Mouse (Mus musculus) adrenal gland, adult (tissue): Measurements from ENCODE around the gene Unc5cl.
A peak's percentile ranks its signal among the peaks of the same experiment; 100 is the strongest.

Experiments used
- DNase-seq, 2 experiments: peaks; one replicate each; pipeline ENCODE4 v3.0.0; 2022 to 2023; ENCODE audit warnings: low spot score in 1 of 2; ENCODE audit not compliant: inconsistent age in 2 of 2

The Unc5cl gene

DNA sequence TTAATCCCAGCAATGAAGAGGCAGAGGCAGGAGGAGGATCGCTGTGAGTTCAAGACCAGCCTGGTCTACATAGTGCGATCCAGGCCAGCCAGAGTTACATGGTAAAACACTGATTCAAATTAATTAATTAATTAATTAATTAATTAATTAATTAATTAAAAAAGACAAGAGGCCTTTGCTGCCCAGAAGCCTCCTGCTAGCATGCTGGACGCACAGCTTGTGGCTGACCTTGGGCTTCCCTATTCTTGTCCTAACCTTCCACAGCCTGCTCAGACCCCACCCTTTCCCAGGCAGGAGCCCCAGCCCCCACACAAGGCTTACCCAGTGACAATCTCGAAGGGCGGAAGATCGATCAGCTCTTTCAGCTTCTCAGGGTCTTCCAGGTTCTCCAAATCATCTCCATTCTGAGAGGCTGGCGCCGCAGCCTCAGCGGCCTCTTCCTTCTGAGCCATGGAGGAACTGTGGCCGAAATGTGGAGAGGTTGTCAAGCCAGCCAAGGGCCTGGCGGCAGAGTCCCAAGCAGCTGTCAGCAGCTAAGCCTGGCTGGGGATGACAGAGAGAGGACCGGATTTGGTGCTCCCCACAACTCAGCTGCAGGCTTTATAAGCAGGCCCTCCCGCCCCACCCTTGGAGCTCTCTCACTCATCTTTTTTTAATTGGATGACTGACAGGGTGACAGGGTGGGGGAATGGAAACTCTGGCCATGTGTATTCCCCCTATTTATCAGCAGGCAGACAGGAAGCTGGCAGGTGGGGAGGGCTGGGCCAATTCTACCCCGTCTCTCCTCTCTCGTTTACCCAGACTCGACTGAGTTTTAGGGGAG is 22.3 kb upstream of the Unc5cl start, which contains the start of gene Apobec2:
TSS of gene Apobec2 (minus strand) at position 773 of the 823 bp plus-strand sequence.
- no peak for DNase-seq

DNA sequence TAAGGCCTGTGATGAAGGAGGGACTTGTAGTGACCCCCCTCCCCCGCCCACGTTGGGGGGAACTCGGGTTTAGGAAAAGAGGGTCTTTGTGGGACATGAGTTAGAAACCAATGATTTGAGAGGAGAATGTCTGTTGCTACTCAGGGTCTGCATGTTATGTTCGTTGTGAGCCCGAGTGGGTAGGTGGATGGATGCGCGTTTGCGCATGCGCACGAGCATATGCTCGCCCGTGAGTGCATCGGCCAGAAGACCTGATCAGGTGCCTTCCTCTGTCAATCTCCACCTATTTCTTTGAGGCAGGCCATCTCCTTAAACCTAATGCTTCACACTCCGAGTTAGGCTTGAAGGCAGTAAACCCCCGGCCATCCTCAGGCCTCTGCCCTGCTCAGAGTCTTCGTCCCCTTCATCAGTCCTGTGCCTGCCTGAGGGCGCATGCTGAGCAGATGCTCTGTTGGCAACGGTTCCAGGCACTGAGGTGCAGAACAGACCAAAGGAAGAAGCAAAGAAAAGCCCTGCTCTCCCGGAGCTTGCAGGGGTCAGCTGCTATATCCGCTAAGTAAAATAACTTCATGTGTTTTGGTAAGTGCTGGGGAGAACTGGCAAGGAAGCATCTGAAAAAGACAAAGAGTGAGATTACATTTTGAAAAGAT is 21.6 kb upstream of the Unc5cl start:
- DNase-seq = no peak

DNA sequence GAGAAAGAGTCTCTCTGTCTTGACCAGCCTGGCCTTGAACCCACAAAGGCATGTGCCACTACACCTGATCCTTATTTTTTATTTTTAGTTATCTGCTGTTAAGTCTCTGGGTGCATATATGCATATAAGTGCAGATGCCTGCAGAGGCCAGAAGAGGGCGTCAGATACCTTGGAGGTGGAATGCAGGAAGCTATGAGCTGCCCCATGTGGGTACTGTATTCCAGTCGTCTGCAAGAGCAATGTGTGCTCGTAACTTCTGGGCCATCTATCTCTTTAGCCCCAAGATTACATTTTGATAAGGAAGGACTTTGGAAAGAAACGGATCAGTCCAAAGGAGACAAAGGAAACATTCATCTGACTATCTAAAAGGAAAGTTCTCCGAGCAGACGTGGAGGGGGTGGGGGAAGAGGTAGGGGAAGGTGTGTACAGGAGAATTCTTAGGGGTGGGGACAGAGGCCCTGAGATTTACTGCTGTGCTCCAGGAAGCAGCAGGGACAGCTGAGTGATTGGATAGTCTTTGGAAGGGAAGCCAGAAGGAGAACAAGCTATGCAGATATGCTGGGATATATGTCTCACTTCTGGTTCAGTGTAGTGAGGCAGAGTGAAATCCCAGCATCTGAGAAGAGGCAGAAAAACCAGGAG is 20.9 kb upstream of the Unc5cl start:
- DNase-seq = no peak

DNA sequence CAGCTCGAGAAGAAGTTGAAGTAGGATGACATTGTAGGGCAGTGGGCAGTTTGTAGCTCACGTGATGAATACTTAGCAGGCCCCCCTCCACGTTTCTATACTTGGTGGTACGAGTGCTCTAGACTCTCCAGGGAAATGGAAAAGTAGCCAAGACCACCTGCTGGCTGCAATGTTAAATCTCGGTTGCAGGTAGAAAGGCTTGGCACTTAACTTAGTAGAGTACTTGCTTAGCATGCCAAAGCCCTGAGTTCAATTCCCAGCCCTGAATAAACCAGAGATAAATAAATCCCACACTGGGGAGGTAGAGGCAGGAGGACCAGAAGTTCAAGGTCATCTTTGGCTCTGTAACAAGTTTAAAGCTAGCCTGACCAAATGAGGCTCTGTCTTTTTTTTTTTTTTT is 20.2 kb upstream of the Unc5cl start:
- DNase-seq = no peak

DNA sequence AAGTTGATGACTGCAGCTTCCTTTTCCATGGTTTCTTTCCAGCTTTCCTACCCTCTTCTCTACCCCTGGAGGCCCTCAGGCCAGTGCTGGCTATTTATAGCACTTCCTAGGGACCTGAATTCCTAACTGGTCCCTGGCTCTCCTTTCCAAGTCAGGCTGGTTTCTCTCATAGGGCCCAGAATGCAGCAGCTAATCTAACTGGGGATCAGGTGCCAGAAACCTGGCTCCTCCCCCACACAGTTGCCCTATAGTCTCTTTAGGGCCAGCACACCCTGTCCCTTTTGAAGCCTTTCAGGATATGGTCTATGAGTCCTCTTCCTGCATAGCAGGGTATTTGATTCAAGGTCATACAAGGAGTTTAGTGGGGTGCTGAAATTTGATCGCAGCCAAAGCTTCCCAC is 18.2 kb upstream of the Unc5cl start:
- DNase-seq = no peak

DNA sequence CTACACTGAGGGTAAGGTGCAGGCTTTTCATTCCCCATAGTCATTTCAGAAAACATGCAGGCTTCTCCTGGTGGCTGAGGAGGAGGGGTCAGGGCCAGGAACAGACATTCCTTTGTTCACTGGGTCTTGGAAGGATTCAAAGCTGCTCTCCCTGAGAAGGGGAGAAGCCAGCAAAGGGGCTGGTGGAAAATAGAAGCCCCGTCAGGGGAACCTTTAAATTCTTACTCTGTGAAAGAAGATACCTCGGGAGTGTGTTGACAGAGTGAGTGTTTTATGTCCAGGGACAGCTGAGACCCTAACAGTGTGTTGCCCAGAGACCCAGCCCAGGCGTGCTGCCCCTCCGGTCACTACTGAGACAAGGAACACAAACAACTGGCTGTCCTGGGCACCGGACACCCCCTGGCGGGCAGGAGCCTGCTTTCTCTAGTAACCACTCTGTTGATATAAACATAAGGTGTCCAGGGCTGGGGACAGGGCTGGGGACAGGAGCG is 17.2 kb upstream of the Unc5cl start:
- no peak for DNase-seq

DNA sequence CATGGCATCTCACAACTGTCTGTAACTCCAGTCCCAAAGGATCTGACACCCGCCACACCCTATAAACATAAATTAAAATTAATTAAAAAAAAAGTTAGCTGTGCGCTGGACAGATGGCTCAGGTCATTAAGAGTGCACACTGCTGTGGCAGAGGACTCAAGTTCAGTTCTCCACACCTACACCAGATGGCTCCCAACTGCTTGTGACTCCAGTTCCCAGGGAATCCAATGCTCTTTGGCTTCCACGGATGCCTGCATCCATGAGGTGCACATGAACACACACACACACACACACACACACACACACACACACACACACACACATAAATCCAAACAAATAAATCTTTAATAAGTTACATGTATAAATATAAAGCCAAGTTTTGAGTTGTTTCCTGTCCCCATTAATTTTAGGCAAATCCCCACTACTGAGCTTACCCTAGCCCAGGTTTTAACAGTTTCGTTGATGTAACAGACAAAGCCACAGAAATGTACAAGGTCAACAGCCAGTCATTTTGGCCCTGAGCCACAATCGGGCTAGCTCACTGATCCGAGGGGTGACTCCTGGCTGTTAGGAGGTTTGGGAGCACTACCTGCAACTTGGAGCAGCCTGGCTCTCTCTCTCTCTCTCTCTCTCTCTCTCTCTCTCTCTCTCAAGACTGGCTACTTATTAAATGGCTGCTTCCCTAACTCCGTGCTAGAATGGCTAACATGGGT is 11.8 kb upstream of the Unc5cl start:
- peak; percentile 65 to 76 for DNase-seq

DNA sequence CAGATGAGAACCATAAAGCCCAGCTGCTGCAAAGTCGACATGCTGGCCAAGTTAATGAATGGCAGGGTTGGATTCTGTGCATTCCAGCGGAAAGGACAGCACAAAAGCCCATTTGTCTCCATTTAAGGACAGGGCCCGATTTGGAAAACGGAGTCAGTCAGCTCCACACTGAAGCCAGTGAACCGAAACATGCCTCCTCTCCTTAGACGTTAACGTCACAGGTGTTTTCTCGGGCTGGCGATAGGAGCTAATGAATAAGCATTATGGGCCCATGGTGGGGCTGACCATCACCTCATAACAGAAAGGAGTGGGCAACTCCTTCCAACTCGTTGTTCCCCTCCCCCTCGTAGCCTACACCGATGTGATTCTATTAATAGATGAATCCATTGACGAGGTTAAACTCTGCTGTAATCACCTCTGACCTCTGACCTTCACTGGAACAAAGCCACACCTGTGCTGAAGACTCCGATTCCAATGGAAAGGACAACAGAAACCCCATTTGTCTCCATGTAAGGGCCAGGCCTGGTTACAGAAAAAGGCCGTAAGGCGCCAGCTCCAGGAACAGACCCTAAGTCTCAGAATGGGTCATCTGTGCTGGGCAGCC is 11.1 kb upstream of the Unc5cl start:
- no peak for DNase-seq

DNA sequence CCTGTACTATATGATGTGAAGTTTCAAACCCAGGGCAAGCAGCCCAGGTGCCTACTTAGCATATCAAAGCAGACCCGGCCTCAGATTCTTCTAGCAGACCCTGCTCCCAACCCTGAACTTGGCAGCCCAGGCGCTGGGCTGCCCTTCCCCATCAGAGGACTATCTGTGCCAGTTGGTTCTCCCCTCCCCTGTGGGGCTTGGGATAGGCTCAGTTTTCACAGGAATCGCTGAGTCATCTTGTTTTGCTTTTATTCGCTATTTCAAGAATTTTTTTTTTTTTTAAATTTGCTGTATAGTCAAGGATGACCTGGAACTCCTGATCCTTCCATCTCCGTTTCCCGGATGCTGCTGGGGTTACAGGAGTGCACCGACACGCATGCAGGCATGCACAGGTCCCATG is 7.0 kb upstream of the Unc5cl start:
- no peak for DNase-seq

DNA sequence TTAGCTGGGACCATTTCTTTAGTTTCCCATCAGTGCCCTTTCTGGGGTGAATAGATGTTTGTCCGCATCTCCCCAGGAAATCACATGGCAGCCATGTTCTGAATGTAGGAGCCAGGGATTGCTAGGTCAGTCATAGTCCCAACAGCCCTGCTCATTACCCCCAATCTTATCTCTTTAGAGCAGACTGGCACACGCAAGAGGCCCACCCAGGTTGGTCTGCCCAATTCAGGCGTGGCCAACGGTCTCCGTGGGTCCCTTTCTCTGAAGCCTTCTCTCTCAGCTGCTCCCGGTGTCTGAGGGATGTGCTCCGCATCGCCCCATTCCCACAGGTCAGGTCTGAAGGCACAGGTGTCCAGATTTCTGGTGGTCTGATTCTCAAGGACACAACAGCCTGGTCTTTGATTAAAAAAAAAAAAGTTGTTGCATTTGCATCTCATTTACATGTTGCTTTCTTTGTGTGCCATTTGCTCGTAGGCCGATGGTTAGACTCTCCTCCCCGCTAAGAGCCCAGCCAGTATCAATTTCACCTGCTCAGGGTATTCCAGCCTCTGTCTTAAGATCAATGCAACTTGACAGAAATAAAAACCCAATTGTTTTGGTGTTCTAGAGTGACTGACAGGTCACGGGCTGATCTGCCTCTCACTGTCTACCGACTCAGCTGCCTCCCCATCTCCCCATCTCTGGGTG is 3.9 kb upstream of the Unc5cl start:
- no peak for DNase-seq

DNA sequence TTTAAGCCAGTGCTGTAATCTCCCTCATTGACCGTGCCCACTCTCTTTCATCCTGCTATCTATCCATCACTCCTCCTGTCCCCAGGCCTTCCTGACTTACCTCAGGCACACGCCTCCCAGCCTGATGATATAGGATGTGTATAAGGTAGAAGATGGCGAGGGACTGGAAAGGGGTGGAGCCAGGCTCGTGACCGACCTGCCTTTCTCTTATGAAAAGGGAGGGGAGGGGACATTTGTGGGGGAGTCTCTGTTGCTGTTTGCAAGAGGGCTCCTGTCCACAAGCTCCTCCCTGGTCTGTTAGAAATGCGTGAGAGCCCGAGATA is 3.4 kb upstream of the Unc5cl start, which contains the start of gene Tspo2:
TSS of gene Tspo2 (minus strand) at position 170 of the 323 bp plus-strand sequence.
- no peak for DNase-seq

DNA sequence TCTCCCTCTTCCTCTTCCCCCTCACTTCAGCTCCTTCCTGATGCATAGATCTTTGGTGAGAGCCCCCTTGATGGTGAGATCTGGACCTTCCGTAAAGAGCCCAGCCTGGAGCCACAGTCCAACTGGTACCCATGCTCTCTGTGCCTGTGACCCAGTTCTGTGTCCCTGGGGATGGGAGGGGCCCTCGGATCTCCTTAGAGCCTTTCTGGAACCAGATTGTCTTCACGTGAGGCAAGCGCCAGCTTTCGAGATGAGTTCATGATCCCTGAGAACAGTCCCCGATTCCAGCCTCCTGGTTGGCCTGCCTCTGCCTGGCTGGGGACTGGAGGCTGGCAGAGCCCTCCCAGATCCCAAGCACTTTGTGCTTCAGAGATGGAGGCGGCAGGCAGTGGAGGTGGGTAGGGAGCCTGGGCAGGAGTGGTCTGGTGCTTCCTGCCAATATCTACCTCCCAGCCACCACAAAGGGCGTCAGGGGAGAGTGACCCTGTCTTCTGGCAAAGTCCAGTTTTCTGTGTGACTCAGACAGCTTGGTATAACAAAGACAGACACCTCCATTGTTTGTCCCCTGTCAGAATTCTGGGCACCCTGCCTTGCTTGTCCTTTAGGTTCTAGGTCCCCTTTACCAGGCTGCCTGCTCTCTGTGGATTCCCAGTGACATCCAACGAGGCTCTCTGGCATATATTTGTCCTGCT is 2.8 kb upstream of the Unc5cl start:
- DNase-seq = no peak

DNA sequence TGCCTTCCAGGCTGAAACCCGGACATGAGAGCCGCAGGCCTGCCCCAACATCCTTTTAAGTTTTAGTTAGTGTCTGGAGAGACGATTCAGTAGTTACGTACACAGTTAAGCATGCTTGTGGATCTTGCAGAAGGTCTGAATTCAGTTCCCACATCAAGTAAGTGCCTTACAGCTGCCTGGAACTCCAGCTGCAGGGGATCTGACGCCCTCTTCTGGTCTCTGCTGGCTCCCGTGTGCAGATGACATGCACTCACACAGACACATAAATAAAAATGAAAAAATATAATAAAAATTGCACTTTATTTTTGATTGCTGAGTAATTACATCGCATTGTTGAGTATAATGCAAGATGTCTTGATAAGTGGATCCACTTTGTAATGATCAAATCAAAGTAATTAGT is 1.2 kb upstream of the Unc5cl start:
- DNase-seq = no peak

DNA sequence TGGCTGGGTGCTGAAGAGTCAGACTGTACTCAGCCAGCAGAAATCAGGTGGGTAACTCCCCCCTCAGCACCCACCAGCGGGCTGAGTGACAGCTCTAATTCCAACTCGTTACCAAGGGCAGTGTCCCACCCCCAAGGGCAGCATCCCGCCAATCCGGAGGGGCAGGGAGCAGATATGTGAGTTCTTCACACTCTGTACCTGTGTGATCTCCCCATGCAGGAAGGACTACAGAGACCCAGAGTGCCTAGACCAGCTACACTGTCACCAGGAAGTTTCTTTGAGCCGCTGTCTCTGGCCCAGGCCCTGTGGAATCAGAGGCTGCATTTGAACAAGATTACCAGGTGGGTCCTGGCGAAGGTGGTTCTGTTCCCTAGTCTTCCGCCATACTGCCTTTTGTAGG is 511 bp upstream of the Unc5cl start:
- no peak for DNase-seq

DNA sequence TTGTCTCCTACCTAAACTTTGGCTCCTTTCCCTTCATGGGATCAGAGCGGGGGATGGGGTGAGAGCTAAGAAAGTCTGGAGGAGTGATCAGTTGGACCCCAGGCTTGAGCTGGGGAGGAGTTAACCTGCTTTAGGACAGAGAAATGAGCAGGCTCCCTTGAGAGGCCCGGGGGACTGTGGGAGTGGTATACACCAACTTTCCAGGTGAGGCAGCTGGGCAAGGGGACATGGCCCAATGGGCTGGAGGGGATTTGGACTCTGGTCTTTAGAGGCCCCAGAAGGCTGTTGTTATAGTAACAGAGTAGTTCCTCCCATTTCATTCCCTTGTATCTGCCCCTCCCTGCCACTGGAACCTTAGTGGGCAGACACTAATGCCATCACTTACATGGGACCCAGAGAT is 1.3 kb downstream of the Unc5cl start:
- DNase-seq = no peak

DNA sequence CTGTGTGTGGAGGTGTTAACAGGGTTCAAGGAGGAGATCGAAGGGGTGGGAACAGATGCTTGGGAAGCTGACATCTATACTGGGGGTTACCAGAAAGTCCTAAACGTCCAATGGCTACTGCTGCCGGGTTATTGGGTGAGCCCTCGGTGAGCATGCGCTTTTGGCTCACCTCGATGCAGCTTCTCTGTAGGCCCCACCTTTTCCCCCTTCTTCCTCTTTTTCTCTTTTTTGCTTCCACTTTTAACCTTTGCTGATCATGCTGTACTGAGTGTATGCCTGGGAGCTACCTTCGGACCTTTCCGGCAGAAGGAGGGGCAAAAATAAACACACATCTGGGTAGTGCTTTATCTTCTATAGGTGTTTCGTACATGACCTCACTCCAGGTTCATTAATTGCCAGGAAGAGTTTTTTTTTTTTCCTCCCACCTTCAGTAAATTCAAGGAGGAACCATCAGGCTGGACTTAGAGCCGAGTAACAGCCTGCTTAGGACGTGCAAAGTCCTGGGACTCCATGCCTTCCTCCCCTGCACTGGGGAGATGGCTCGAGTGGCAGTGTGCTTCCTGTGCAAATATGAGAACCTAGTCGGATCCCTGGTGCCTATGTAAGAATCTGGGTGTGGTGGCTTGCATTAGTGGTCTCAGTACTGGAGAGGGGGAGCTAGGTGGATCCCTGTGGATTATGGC is 3.4 kb downstream of the Unc5cl start:
- no peak for DNase-seq

DNA sequence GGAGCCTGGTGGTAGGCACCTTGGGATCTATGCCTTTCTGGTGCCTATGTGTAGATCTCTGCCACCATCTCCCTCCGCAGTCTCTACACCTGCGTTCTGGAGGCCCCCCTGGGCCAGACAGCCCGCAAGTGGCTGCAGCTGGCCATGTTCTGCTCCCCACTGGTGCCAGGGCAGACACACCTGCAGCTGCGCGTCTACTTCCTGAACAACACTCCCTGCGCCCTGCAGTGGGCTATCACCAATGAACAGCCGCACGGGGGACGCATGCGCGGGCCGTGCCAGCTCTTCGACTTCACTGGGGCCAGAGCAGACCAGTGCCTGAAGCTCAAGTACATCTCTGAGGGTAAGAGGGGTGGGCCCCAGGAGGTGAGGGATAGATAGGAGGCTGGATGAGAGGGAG is 7.4 kb downstream of the Unc5cl start:
- no peak for DNase-seq

DNA sequence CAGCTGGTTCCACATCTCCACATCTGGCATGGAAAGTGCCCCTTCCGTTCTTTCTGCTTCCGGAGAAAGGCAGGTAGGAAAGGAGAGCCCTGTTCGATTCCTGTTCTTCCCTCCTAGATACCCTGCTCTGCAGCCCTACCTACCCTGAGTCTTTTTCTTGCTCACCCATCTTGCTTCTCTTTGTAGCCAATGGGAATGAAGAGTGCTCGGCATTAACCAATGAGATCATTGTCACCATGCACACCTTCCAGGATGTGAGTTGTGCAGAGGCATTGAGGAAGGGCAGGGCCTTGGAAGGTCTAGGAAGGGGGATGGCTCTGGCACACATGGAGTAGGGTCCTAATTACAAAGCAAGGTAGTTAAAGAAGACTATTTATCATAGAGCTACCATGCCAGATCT is 8.7 kb downstream of the Unc5cl start:
- DNase-seq = no peak

DNA sequence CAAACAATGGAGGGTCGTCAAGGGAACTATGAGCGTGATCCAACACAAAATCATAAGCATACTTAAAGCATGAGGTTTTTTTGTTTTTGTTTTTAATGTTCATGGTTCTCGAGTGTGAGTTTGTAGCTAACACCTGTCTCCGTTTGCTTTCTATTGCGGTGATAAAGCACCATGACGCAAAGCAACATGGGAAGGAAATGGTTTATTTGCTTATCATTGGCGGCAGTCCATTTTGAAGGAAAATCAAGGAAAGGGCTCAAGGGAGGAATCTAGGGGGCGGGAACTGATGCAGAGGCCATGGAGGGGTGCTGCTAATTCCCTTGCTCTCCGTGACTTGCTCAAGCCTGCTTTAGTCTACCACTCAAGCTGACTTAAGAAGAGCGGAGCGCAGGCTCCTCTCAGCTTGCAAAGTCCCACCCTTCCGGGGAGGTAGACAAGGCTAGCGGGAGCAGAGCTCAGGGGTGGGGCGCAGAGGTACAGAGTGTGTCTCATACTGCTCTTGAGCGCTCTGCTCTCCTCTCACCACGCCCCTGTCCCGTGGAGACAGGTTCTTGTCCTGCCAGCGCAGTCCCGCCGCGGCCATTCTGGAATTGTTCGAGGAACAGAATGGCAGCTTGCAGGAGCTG is 12.2 kb downstream of the Unc5cl start:
- DNase-seq = no peak
